9 mouse cellular contexts compared by ENCODE assay signal in the genomic region with DNA sequence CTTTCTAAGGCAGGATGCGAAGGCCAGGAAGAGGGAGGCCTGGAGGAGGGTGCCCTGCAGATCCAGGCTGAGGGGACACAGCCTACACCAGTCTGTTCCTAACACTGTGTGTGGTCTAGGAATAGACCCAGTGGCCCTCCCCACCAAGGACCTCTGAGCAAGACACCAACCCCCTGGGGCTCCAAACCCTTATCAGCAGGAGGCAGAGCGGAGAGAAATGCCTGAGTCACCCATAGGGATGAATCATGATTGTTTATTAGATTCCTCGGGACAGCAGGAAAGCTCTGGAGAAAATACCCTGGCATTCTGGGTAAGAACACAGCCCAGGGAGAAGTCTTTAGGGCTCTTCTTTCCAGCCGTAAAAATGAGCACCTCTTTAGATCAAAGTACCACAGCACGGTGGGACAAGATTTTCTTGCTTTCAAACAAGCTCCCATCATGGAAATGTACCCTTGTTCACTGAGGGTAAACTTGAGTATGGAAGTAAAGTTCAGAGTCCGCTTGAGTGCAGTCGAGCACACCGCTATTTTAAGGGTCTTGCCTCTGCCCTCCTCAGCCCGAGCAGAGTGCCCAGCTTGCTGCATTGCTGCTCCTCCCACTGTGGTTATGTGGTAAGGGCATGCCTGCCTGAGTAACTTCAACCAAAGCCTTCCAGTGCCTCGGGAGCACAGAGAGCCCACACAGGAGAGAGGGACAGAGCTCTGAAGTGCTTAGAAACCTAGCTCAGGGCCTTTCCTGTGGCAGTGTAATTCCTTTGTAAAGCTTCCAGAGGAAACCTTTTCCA. TPM values are rescaled to one million over a fixed set of nuclear protein-coding genes. Genes with fewer than 3 reads are reported as not detected.
DNase-seq lines count a peak whose midpoint lies in the region; ATAC-seq lines count a peak whose summit lies in the region.
"Had no signal": no experiment of that assay in that cellular context is flagged by ENCODE, and none has a peak within 500 bp of the region (broad histone marks: within the 10 kb centered on the region; RNA-seq: fewer than 3 reads in every experiment).

No protein-coding gene starts in this region.

- H3K27ac ChIP-seq in intestine, embryonic 16.5 days (ENCODE audit: low read length): peak overlapping the region; percentile 34
- H3K27ac ChIP-seq in lung, embryonic 15.5 days: peak overlapping the region; percentile 46

- 18% methylated on average over 10 of the region's 10 CpGs for WGBS in intestine, embryonic 16.5 days
- WGBS in lung, embryonic 15.5 days: 18% methylated on average over 10 of the region's 10 CpGs

- ATAC-seq in intestine, embryonic 16.5 days: peak; percentile 62
- no peak for ATAC-seq in lung, embryonic 15.5 days (ENCODE audit: borderline replicate concordance, extremely low read depth, low FRiP score, low TSS enrichment)
- ATAC-seq: forebrain, postnatal 0 days had no signal

- no peaks in the 10 kb centered on the region for H3K27me3 ChIP-seq in intestine, embryonic 16.5 days (replicated peaks; ENCODE audit: control insufficient read depth, insufficient read depth, low read length)
- no peaks in the 10 kb centered on the region for H3K27me3 ChIP-seq in lung, embryonic 15.5 days

- DNase-seq in adrenal gland, adult (ENCODE audit: inconsistent age in 2 of 2, low spot score in 1 of 2): peak; percentile 87 to 92
- no peak for DNase-seq in adrenal gland, adult 18-20 months (ENCODE audit: low spot score in 2 of 2)
- DNase-seq in Muller cell, postnatal 12 days (ENCODE audit: inconsistent ontology term): peak; percentile 87
- DNase-seq in T-cell, adult 2 months (ENCODE audit: low spot score): no peak
- DNase-seq in layer of hippocampus, adult 9-11 months: no peak
- no peak for DNase-seq in right cerebral cortex, postnatal 4 days
- DNase-seq: forebrain, postnatal 0 days had no signal

- no peaks in the 10 kb centered on the region for H3K9me3 ChIP-seq in intestine, embryonic 16.5 days (ENCODE audit: control insufficient read depth, low read length)
- H3K9me3 ChIP-seq in lung, embryonic 15.5 days: no peaks in the 10 kb centered on the region

- peaks cover 37% of the 10 kb centered on the region for H3K4me1 ChIP-seq in intestine, embryonic 16.5 days (ENCODE audit: control insufficient read depth, insufficient read depth, low read length)
- peaks cover 84% of the 10 kb centered on the region for H3K4me1 ChIP-seq in lung, embryonic 15.5 days

- H3K9ac ChIP-seq in intestine, embryonic 16.5 days (ENCODE audit: low read depth, low read length): 0 out of 2 replicates have a peak overlapping the region, but pooled peaks have one; percentile 21
- no peak overlapping the region for H3K9ac ChIP-seq in lung, embryonic 15.5 days
- H3K9ac ChIP-seq: forebrain, postnatal 0 days had no signal

- H3K36me3 ChIP-seq in intestine, embryonic 16.5 days (ENCODE audit: control insufficient read depth, insufficient read depth, low read length): no peaks in the 10 kb centered on the region
- no peaks in the 10 kb centered on the region for H3K36me3 ChIP-seq in lung, embryonic 15.5 days

- H3K4me2 ChIP-seq in intestine, embryonic 16.5 days (ENCODE audit: low read depth, low read length): no peak overlapping the region
- H3K4me2 ChIP-seq in lung, embryonic 15.5 days: no peak overlapping the region

- H3K4me3 ChIP-seq in intestine, embryonic 16.5 days (ENCODE audit: low read length): no peak overlapping the region
- no peak overlapping the region for H3K4me3 ChIP-seq in lung, embryonic 15.5 days

RNA-seq across cellular contexts. Expression of gene Col4a2, which starts 52.6 kb away (rescaled TPM):
- total RNA-seq in adrenal gland, adult 18-20 months (2021): 100 to 1,000 TPM; 131 to 150 TPM
- 39.1 and 50.2 TPM in 2 replicates for polyA plus RNA-seq in intestine, embryonic 16.5 days (2015; fragmentation: Nextera tagmentation; extraction: Ambion mirVana)
- 121 and 126 TPM in 2 replicates for polyA plus RNA-seq in lung, embryonic 15.5 days (2015; fragmentation: Nextera tagmentation; extraction: Ambion mirVana)

RNA-seq across cellular contexts. Expression of gene Col4a1, which starts 52.6 kb away (rescaled TPM):
- total RNA-seq in adrenal gland, adult 18-20 months (2021): 100 to 1,000 TPM; 250 to 364 TPM
- polyA plus RNA-seq in intestine, embryonic 16.5 days (2015; fragmentation: Nextera tagmentation; extraction: Ambion mirVana): 136 and 172 TPM in 2 replicates
- polyA plus RNA-seq in lung, embryonic 15.5 days (2015; fragmentation: Nextera tagmentation; extraction: Ambion mirVana): 335 and 360 TPM in 2 replicates

Comparison
In these comparisons a context has a peak if more than half of its experiments do, and no peak if none do; other contexts are left out.
1. DNase-seq: peak in adrenal gland, adult (2 of 2) and Muller cell, postnatal 12 days (single experiment); none in adrenal gland, adult 18-20 months (0 of 2), T-cell, adult 2 months (single experiment), layer of hippocampus, adult 9-11 months (single experiment) and right cerebral cortex, postnatal 4 days (single experiment).